Mouse (Mus musculus): ENCODE measurements around the gene Npb.

GRCm38 (mm10) chr11:120651872-120652271, 43.6 kb downstream of the Npb start:
- TF ChIP-seq POLR2A (IDR thresholded peaks at IDR 0.05; ENCODE audit: borderline replicate concordance, extremely low read depth, insufficient read depth, insufficient read length, poor library complexity, severe bottlenecking) (no peak), CTCF (IDR thresholded peaks at IDR 0.05; ENCODE audit: borderline replicate concordance, extremely low read depth, insufficient read depth, insufficient read length) (peak; percentile 16; the same call in 1 of the 2 replicates)

Data from brain, embryonic 14.5 days (tissue).